Mouse (Mus musculus): ENCODE measurements around the gene Fignl1. TPM values are rescaled to one million over a fixed set of nuclear protein-coding genes. Genes with fewer than 3 reads are reported as not detected.

Gene Fignl1
- polyA plus RNA-seq, 1 experiment: 3.8 TPM

DNA sequence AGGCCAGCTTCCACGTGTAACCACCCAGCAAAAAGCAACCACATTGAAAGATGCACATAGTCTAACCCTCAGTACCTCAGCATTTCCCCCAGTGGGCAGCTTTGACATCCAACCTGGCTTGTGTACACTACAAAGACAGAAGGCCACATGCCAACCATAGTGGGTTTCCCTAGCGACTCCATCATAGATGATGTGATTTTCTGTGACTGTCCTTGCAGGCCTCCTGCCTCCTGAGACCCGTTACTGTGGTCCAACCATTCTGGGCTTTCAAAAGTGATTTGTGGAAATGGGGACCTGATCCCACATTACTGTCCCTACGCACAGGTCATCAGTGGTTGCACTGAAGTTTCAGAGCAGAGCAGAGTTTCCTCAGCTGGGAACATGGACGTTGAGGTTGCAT is 33.9 kb downstream of the Fignl1 start:
- no peaks in the 10 kb centered on the region for H3K36me3 ChIP-seq (ENCODE audit: control insufficient read depth, insufficient read depth)
- H3ac ChIP-seq (ENCODE audit: control insufficient read depth, insufficient read length): no peak overlapping the region
- no peak overlapping the region for H3K4me2 ChIP-seq (ENCODE audit: low read depth)
- H3K79me2 ChIP-seq (ENCODE audit: control insufficient read depth, insufficient read depth): no peaks in the 10 kb centered on the region
- no peak overlapping the region for H3K4me3 ChIP-seq
- peaks cover 16% of the 10 kb centered on the region for H3K27me3 ChIP-seq (ENCODE audit: control insufficient read depth, insufficient read depth, insufficient read length)
- no peak for TF ChIP-seq MYOD1 (IDR thresholded peaks at IDR 0.05; ENCODE audit: control insufficient read depth in 1 of 3, insufficient read length in 2 of 3, low read depth in 2 of 3)
- TF ChIP-seq TCF12 (IDR thresholded peaks at IDR 0.05; ENCODE audit: insufficient read depth, poor library complexity, severe bottlenecking): no peak
- TF ChIP-seq REST (IDR thresholded peaks at IDR 0.05; ENCODE audit: insufficient read depth, insufficient read length): no peak
- TF ChIP-seq TCF3 (IDR thresholded peaks at IDR 0.05; ENCODE audit: insufficient read length, low read depth): no peak
- TF ChIP-seq MAX (IDR thresholded peaks at IDR 0.05; ENCODE audit: low read depth): no peak

DNA sequence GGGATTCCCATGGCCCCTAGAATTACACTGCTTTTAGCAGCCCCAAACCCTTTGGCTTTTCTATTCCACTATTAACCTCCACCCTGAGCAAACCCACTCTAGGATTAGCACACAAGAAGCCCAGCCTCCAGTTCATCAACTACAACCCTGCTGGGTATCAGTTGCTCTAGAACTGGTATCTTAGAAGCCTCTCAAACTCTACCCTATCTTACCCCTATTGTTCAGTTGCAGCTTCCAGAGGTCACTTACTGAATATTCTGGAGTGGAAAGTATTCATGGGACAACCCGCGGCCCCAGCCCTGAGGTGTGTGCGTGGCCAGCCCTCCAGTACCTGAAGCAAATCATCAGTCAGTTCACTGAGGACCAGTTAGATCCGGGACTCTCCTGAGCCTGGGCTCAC is 34.4 kb downstream of the Fignl1 start:
- Histone ChIP-seq H3K79me2 (ENCODE audit: control insufficient read depth, insufficient read depth) (no peaks in the 10 kb centered on the region), H3K36me3 (ENCODE audit: control insufficient read depth, insufficient read depth) (no peaks in the 10 kb centered on the region), H3ac (ENCODE audit: control insufficient read depth, insufficient read length) (no peak overlapping the region), H3K4me3 (no peak overlapping the region), H3K27me3 (ENCODE audit: control insufficient read depth, insufficient read depth, insufficient read length) (peaks cover 14% of the 10 kb centered on the region), H3K4me2 (ENCODE audit: low read depth) (no peak overlapping the region)
- TF ChIP-seq POLR2A (IDR thresholded peaks at IDR 0.05; ENCODE audit: insufficient read length, low read depth) (no peak), SRF (IDR thresholded peaks at IDR 0.05; ENCODE audit: control insufficient read depth, insufficient read length, low read depth) (no peak), MYOD1 (IDR thresholded peaks at IDR 0.05; ENCODE audit: control insufficient read depth in 1 of 3, insufficient read length in 2 of 3, low read depth in 2 of 3) (no peak), MAX (IDR thresholded peaks at IDR 0.05; ENCODE audit: low read depth) (no peak), REST (IDR thresholded peaks at IDR 0.05; ENCODE audit: insufficient read depth, insufficient read length) (no peak), CEBPB (IDR thresholded peaks at IDR 0.05; ENCODE audit: insufficient read depth, poor library complexity, severe bottlenecking) (no peak), MYOG (IDR thresholded peaks at IDR 0.05; ENCODE audit: control insufficient read depth in 1 of 3, insufficient read depth in 1 of 3, insufficient read length in 2 of 3, low read depth in 2 of 3) (no peak), TCF12 (IDR thresholded peaks at IDR 0.05; ENCODE audit: insufficient read depth, poor library complexity, severe bottlenecking) (no peak), POLR2AphosphoS2 (IDR thresholded peaks at IDR 0.05; ENCODE audit: insufficient read length, low read depth) (no peak), E2F4 (IDR thresholded peaks at IDR 0.05; ENCODE audit: insufficient read depth) (no peak), TCF3 (IDR thresholded peaks at IDR 0.05; ENCODE audit: insufficient read length, low read depth) (no peak), USF1 (IDR thresholded peaks at IDR 0.05; ENCODE audit: low read depth) (no peak)

DNA sequence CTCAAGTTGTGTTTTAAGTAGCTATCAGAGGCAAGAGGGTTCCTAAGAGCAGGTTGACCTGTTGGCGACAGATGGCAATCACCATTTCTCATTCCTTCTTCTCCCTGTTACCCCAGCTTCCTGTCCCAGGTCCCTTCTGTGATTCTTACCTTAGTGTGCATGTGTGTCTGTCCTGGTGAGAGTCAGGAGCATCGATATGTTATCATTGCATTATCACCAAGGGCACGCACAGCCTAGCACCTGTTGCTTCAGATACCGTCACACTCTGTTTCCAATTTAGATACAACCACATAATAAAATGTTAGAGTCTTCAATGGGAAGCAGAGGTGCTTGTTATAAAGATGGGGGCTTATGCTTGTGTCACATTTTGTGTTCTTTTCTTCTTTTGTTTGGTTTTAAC is 36.6 kb downstream of the Fignl1 start:
- Histone ChIP-seq H3K36me3 (ENCODE audit: control insufficient read depth, insufficient read depth) (no peaks in the 10 kb centered on the region), H3ac (ENCODE audit: control insufficient read depth, insufficient read length) (no peak overlapping the region), H3K79me2 (ENCODE audit: control insufficient read depth, insufficient read depth) (no peaks in the 10 kb centered on the region), H3K4me2 (ENCODE audit: low read depth) (no peak overlapping the region), H3K27me3 (ENCODE audit: control insufficient read depth, insufficient read depth, insufficient read length) (peaks cover 6% of the 10 kb centered on the region), H3K4me3 (no peak overlapping the region)
- TF ChIP-seq TCF12 (IDR thresholded peaks at IDR 0.05; ENCODE audit: insufficient read depth, poor library complexity, severe bottlenecking) (no peak), CEBPB (IDR thresholded peaks at IDR 0.05; ENCODE audit: insufficient read depth, poor library complexity, severe bottlenecking) (no peak), POLR2A (IDR thresholded peaks at IDR 0.05; ENCODE audit: insufficient read length, low read depth) (no peak), POLR2AphosphoS2 (IDR thresholded peaks at IDR 0.05; ENCODE audit: insufficient read length, low read depth) (no peak), TCF3 (IDR thresholded peaks at IDR 0.05; ENCODE audit: insufficient read length, low read depth) (no peak), SRF (IDR thresholded peaks at IDR 0.05; ENCODE audit: control insufficient read depth, insufficient read length, low read depth) (no peak), MYOG (IDR thresholded peaks at IDR 0.05; ENCODE audit: control insufficient read depth in 1 of 3, insufficient read depth in 1 of 3, insufficient read length in 2 of 3, low read depth in 2 of 3) (no peak), USF1 (IDR thresholded peaks at IDR 0.05; ENCODE audit: low read depth) (no peak), MYOD1 (IDR thresholded peaks at IDR 0.05; ENCODE audit: control insufficient read depth in 1 of 3, insufficient read length in 2 of 3, low read depth in 2 of 3) (no peak), REST (IDR thresholded peaks at IDR 0.05; ENCODE audit: insufficient read depth, insufficient read length) (no peak)

DNA sequence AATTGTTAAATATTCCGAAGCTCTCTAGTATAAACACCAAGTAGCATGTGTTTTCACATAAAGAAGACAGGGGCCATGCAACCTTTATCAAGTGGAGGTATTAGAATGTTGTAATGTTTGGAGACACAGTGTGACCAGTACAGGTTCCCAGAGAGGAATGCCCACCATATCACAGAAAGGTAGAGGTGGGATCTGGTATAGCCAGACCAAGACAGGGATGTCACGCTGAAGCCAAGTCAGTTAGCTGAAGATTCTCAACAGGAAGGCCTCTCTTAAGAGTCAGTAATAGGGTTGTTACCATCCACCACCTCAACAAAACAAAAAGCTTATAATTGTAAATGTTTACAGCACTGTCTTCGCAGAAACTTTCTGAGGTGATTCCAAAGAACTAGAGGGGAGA is 38.1 kb downstream of the Fignl1 start:
- H3K4me3 ChIP-seq: no peak overlapping the region
- H3ac ChIP-seq (ENCODE audit: control insufficient read depth, insufficient read length): no peak overlapping the region
- no peaks in the 10 kb centered on the region for H3K79me2 ChIP-seq (ENCODE audit: control insufficient read depth, insufficient read depth)
- H3K4me2 ChIP-seq (ENCODE audit: low read depth): no peak overlapping the region
- H3K36me3 ChIP-seq (ENCODE audit: control insufficient read depth, insufficient read depth): no peaks in the 10 kb centered on the region
- TF ChIP-seq USF1 (IDR thresholded peaks at IDR 0.05; ENCODE audit: low read depth): no peak
- no peak for TF ChIP-seq POLR2A (IDR thresholded peaks at IDR 0.05; ENCODE audit: insufficient read length, low read depth)
- no peak for TF ChIP-seq REST (IDR thresholded peaks at IDR 0.05; ENCODE audit: insufficient read depth, insufficient read length)
- TF ChIP-seq TCF3 (IDR thresholded peaks at IDR 0.05; ENCODE audit: insufficient read length, low read depth): no peak
- no peak for TF ChIP-seq MYOG (IDR thresholded peaks at IDR 0.05; ENCODE audit: control insufficient read depth in 1 of 3, insufficient read depth in 1 of 3, insufficient read length in 2 of 3, low read depth in 2 of 3)
- no peak for TF ChIP-seq CEBPB (IDR thresholded peaks at IDR 0.05; ENCODE audit: insufficient read depth, poor library complexity, severe bottlenecking)
- TF ChIP-seq POLR2AphosphoS2 (IDR thresholded peaks at IDR 0.05; ENCODE audit: insufficient read length, low read depth): no peak
- TF ChIP-seq MYOD1 (IDR thresholded peaks at IDR 0.05; ENCODE audit: control insufficient read depth in 1 of 3, insufficient read length in 2 of 3, low read depth in 2 of 3): no peak
- TF ChIP-seq MAX (IDR thresholded peaks at IDR 0.05; ENCODE audit: low read depth): no peak
- no peak for TF ChIP-seq E2F4 (IDR thresholded peaks at IDR 0.05; ENCODE audit: insufficient read depth)
- TF ChIP-seq SRF (IDR thresholded peaks at IDR 0.05; ENCODE audit: control insufficient read depth, insufficient read length, low read depth): no peak
- no peak for TF ChIP-seq TCF12 (IDR thresholded peaks at IDR 0.05; ENCODE audit: insufficient read depth, poor library complexity, severe bottlenecking)
- H3K27me3 ChIP-seq (ENCODE audit: control insufficient read depth, insufficient read depth, insufficient read length): peaks cover 6% of the 10 kb centered on the region

DNA sequence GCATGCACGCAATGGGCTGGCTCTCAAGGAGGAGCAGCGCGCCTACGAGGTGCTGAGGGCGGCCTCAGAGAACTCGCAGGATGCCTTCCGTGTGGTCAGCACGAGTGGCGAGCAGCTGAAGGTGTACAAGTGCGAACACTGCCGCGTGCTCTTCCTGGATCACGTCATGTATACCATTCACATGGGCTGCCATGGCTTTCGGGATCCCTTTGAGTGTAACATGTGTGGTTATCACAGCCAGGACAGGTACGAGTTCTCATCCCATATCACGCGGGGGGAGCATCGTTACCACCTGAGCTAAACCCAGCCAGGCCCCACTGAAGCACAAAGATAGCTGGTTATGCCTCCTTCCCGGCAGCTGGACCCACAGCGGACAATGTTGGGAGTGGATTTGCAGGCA is 39.5 kb downstream of the Fignl1 start:
- no peaks in the 10 kb centered on the region for H3K36me3 ChIP-seq (ENCODE audit: control insufficient read depth, insufficient read depth)
- TF ChIP-seq CEBPB (IDR thresholded peaks at IDR 0.05; ENCODE audit: insufficient read depth, poor library complexity, severe bottlenecking) (no peak), REST (IDR thresholded peaks at IDR 0.05; ENCODE audit: insufficient read depth, insufficient read length) (no peak), MYOG (IDR thresholded peaks at IDR 0.05; ENCODE audit: control insufficient read depth in 1 of 3, insufficient read depth in 1 of 3, insufficient read length in 2 of 3, low read depth in 2 of 3) (no peak), MYOD1 (IDR thresholded peaks at IDR 0.05; ENCODE audit: control insufficient read depth in 1 of 3, insufficient read length in 2 of 3, low read depth in 2 of 3) (no peak), SRF (IDR thresholded peaks at IDR 0.05; ENCODE audit: control insufficient read depth, insufficient read length, low read depth) (no peak), MAX (IDR thresholded peaks at IDR 0.05; ENCODE audit: low read depth) (no peak), E2F4 (IDR thresholded peaks at IDR 0.05; ENCODE audit: insufficient read depth) (no peak), POLR2A (IDR thresholded peaks at IDR 0.05; ENCODE audit: insufficient read length, low read depth) (no peak), TCF3 (IDR thresholded peaks at IDR 0.05; ENCODE audit: insufficient read length, low read depth) (no peak), USF1 (IDR thresholded peaks at IDR 0.05; ENCODE audit: low read depth) (no peak), TCF12 (IDR thresholded peaks at IDR 0.05; ENCODE audit: insufficient read depth, poor library complexity, severe bottlenecking) (no peak), POLR2AphosphoS2 (IDR thresholded peaks at IDR 0.05; ENCODE audit: insufficient read length, low read depth) (no peak)
- H3K4me3 ChIP-seq: no peak overlapping the region
- H3K4me2 ChIP-seq (ENCODE audit: low read depth): no peak overlapping the region
- H3K79me2 ChIP-seq (ENCODE audit: control insufficient read depth, insufficient read depth): no peaks in the 10 kb centered on the region
- H3ac ChIP-seq (ENCODE audit: control insufficient read depth, insufficient read length): no peak overlapping the region
- H3K27me3 ChIP-seq (ENCODE audit: control insufficient read depth, insufficient read depth, insufficient read length): peaks cover 6% of the 10 kb centered on the region

Measured in myocyte (in vitro differentiated cells).